Comparison of ENCODE assay signal across 8 mouse cellular contexts in genomic region chr17:27837850-27838249, GRCm38 (mm10). TPM values are rescaled to one million over a fixed set of nuclear protein-coding genes. Genes with fewer than 3 reads are reported as not detected.
DNase-seq lines count a peak whose midpoint lies in the region; ATAC-seq and TF ChIP-seq lines count a peak whose summit lies in the region.
"Not testable (repeated sequence)": the region's sequence is repeated elsewhere in the genome, so short reads cannot be mapped to it uniquely, and the experiment has no call there.

Gene Snrpc (plus strand): TSS chr17:27838150.

- DNase-seq in Patski (ENCODE audit: low read depth, low spot score); gastrocnemius, postnatal 14 days; heart, postnatal 36 days; kidney, postnatal 0 days (ENCODE audit: low spot score): not testable (repeated sequence)

- in situ Hi-C loops in Patski (cut with MboI; ENCODE audit: low pct_unique_long_range_greater_than_20kb) = not testable (repeated sequence)

- H3K27me3 ChIP-seq in Patski; embryonic facial prominence, embryonic 13.5 days; kidney, postnatal 0 days (ENCODE audit: insufficient read depth, low read length); limb, embryonic 13.5 days; stomach, embryonic 15.5 days (replicated peaks): not testable (repeated sequence)

- not testable (repeated sequence) for TF ChIP-seq CTCF in Patski (IDR thresholded peaks at IDR 0.05); kidney, postnatal 0 days (IDR thresholded peaks at IDR 0.05; ENCODE audit: low read depth)

- 87% methylated on average over 4 of the region's 4 CpGs for WGBS in embryonic facial prominence, embryonic 13.5 days
- WGBS in kidney, postnatal 0 days = 82% methylated on average over 3 of the region's 4 CpGs
- WGBS in limb, embryonic 13.5 days = 82% methylated on average over 4 of the region's 4 CpGs
- WGBS in stomach, embryonic 15.5 days = 79% methylated on average over 4 of the region's 4 CpGs

- H3K9ac ChIP-seq in embryonic facial prominence, embryonic 13.5 days; kidney, postnatal 0 days (ENCODE audit: low read depth, low read length); limb, embryonic 13.5 days; stomach, embryonic 15.5 days: not testable (repeated sequence)

- not testable (repeated sequence) for H3K27ac ChIP-seq in embryonic facial prominence, embryonic 13.5 days; kidney, postnatal 0 days; limb, embryonic 13.5 days; stomach, embryonic 15.5 days

- intact Hi-C loops in gastrocnemius, postnatal 14 days (cut with DNase I; ENCODE audit: low total_unique reads); heart, postnatal 36 days (cut with DNase I): not testable (repeated sequence)

- H3K4me3 ChIP-seq in embryonic facial prominence, embryonic 13.5 days = peak within 1 kb of the TSS; percentile 75; the same call in 1 of the 2 replicates
- not testable (repeated sequence) for H3K4me3 ChIP-seq in kidney, postnatal 0 days (replicated peaks; ENCODE audit: low read depth, low read length); limb, embryonic 13.5 days; stomach, embryonic 15.5 days (replicated peaks)

- not testable (repeated sequence) for H3K9me3 ChIP-seq in embryonic facial prominence, embryonic 13.5 days; kidney, postnatal 0 days (replicated peaks; ENCODE audit: low read length); limb, embryonic 13.5 days; stomach, embryonic 15.5 days

- POLR2A ChIA-PET in Patski (lab: Charles Lee) = not testable (repeated sequence)

- H3K36me3 ChIP-seq in embryonic facial prominence, embryonic 13.5 days = peaks cover 11% of the 10 kb centered on the region
- not testable (repeated sequence) for H3K36me3 ChIP-seq in kidney, postnatal 0 days (ENCODE audit: insufficient read depth, low read length)
- H3K36me3 ChIP-seq in limb, embryonic 13.5 days = peaks cover 11% of the 10 kb centered on the region
- peaks cover 11% of the 10 kb centered on the region for H3K36me3 ChIP-seq in stomach, embryonic 15.5 days

- CTCF ChIA-PET in Patski (lab: Charles Lee) = not testable (repeated sequence)

- not testable (repeated sequence) for H3K4me1 ChIP-seq in embryonic facial prominence, embryonic 13.5 days; kidney, postnatal 0 days (replicated peaks; ENCODE audit: insufficient read depth, low read length); stomach, embryonic 15.5 days
- peaks cover 16% of the 10 kb centered on the region for H3K4me1 ChIP-seq in limb, embryonic 13.5 days

- ATAC-seq in Patski; embryonic facial prominence, embryonic 13.5 days (ENCODE audit: insufficient number of reproducible peaks, insufficient read depth, low FRiP score, low TSS enrichment, low read depth); kidney, postnatal 0 days (replicated peaks; ENCODE audit: low FRiP score, low read depth); limb, embryonic 13.5 days (ENCODE audit: low FRiP score, low read depth); megakaryocyte-erythroid progenitor cell, adult 5-6 weeks (replicated peaks; ENCODE audit: low FRiP score, low TSS enrichment, poor library complexity, severe bottlenecking); stomach, embryonic 15.5 days (ENCODE audit: insufficient read depth, low FRiP score, low read depth): not testable (repeated sequence)

- peak within 1 kb of the TSS; percentile 80; the same call in 1 of the 2 replicates for H3K4me2 ChIP-seq in embryonic facial prominence, embryonic 13.5 days
- peak within 1 kb of the TSS; percentile 77 for H3K4me2 ChIP-seq in kidney, postnatal 0 days (ENCODE audit: low read length)
- peak within 1 kb of the TSS; percentile 78 for H3K4me2 ChIP-seq in limb, embryonic 13.5 days (replicated peaks)
- H3K4me2 ChIP-seq in stomach, embryonic 15.5 days = not testable (repeated sequence)

RNA-seq across cellular contexts. Expression of gene Snrpc, which starts in this region (rescaled TPM):
- polyA plus RNA-seq in Patski (2021) = 84.3 TPM
- polyA plus RNA-seq in embryonic facial prominence, embryonic 13.5 days (2015; fragmentation: Nextera tagmentation; extraction: Ambion mirVana) = 326 and 362 TPM in 2 replicates
- total RNA-seq in gastrocnemius, postnatal 14 days (2021) = 10 to 100 TPM; 79.1 to 81.2 TPM
- total RNA-seq in heart, postnatal 36 days (2021) = 10 to 100 TPM; 56.8 to 57.4 TPM
- 258 and 263 TPM in 2 replicates for polyA plus RNA-seq in kidney, postnatal 0 days (2015; fragmentation: Nextera tagmentation; extraction: Ambion mirVana)
- 355 and 358 TPM in 2 replicates for polyA plus RNA-seq in limb, embryonic 13.5 days (2015; fragmentation: Nextera tagmentation; extraction: Ambion mirVana)
- total RNA-seq in megakaryocyte-erythroid progenitor cell, adult 5-6 weeks (2014; fragmentation: Nextera tagmentation) = 160 and 260 TPM in 2 replicates
- 123 and 157 TPM in 2 replicates for total RNA-seq in megakaryocyte-erythroid progenitor cell, adult 5-6 weeks (2017)
- polyA plus RNA-seq in stomach, embryonic 15.5 days (2015; fragmentation: Nextera tagmentation; extraction: Ambion mirVana) = 247 and 276 TPM in 2 replicates
